Mouse (Mus musculus) liver, adult 2 months (tissue): ENCODE results near the gene Zfp811. TPM values are rescaled to one million over a fixed set of nuclear protein-coding genes. Genes with fewer than 3 reads are reported as not detected.

ENCODE experiments used
- DNase-seq: peaks from one replicate; pipeline ENCODE4 v3.0.0-alpha.2; 2011; ENCODE audit warnings: low read depth, low spot score; ENCODE audit errors: extremely low read depth
- H3K27ac ChIP-seq: fragments of 200-500 bp; replicated peaks from 2 replicates; pipeline ENCODE4 v1.5.1; 2012; ENCODE audit warnings: low read depth, mild to moderate bottlenecking, control low read depth, inconsistent platforms, low read length; ENCODE audit not compliant: insufficient read depth
- H3K27me3 ChIP-seq: fragments of 200-500 bp; 2 replicates; pipeline ENCODE4 v1.6.1; 2012; ENCODE audit warnings: mild to moderate bottlenecking, moderate library complexity, low read length, inconsistent platforms; ENCODE audit not compliant: control insufficient read depth, insufficient read depth
- H3K36me3 ChIP-seq: fragments of 200-500 bp; 2 replicates; pipeline ENCODE4 v1.6.1; 2012; ENCODE audit warnings: low read length, inconsistent platforms; ENCODE audit not compliant: control insufficient read depth, insufficient read depth
- H3K4me1 ChIP-seq: fragments of 200-500 bp; 2 replicates; pipeline ENCODE4 v1.6.1; 2011; ENCODE audit warnings: low read length; ENCODE audit not compliant: control insufficient read depth, insufficient read depth
- H3K4me3 ChIP-seq: fragments of 200-500 bp; 2 replicates; pipeline ENCODE4 v1.5.1; 2011; ENCODE audit warnings: low read depth, mild to moderate bottlenecking, control low read depth, low read length, moderate library complexity; ENCODE audit not compliant: insufficient read depth
- H3K79me2 ChIP-seq: fragments of 200-500 bp; 2 replicates; pipeline ENCODE4 v1.6.1; 2012; ENCODE audit warnings: inconsistent platforms, mild to moderate bottlenecking, low read length, moderate library complexity; ENCODE audit not compliant: control insufficient read depth, insufficient read depth
- H3K9ac ChIP-seq: fragments of 200-500 bp; 2 replicates; pipeline ENCODE4 v1.6.1; 2012; ENCODE audit warnings: low read depth, mild to moderate bottlenecking, control low read depth, inconsistent platforms, low read length
- CTCF ChIP-seq: fragments of 200-500 bp; IDR thresholded peaks from 2 replicates; pipeline ENCODE4 v1.5.1; 2011; ENCODE audit warnings: low read depth, low read length, control low read depth
- POLR2A ChIP-seq: fragments of 200-500 bp; IDR thresholded peaks from 2 replicates; pipeline ENCODE4 v1.6.1; 2011; ENCODE audit warnings: low read length, control low read depth; ENCODE audit not compliant: insufficient read depth; ENCODE audit errors: extremely low read depth
- WGBS: fragments of 180-500 bp; shearing (Covaris S2); methylation state at CpG from one replicate; pipeline ENCODE4 v1.1.7; 2018; 5-methylcytosine and 5-hydroxymethylcytosine counted together
- polyA plus RNA-seq: library from polyadenylated mRNA; depleted of rRNA; stranded (reverse); fragments of >200 nt; gene quantifications from 2 replicates; pipeline ENCODE4 v1.2.3, GENCODE M21; 2012
- total RNA-seq: library from RNA; depleted of rRNA; stranded (reverse); fragments of >200 nt; gene quantifications from 2 replicates; pipeline ENCODE4 v1.2.3, GENCODE M21; 2014

Zfp811 gene
- total and polyA plus RNA-seq, 2 experiments, result 0.09 TPM; not detected in 1

DNA sequence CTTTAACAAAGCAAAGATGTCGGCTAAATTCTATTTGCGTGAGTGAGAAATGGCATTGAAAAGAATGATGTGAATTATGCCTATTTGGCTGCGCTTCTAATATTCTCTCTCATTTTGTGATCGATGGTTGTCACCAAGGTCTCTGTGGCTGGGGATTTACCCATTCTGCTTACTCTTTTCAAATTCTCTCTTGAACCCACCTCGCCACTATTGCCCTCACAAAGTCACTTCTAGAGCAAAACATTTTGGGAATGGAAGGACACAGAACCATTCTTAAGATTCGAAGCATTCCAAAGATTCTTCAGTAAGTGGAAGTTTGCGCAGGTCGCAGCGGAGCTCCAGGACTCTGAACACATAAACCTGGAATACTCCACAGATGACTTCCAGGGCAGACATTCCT is 21.2 kb downstream of the Zfp811 start:
- Histone ChIP-seq H3K9ac (no peak overlapping the region), H3K27me3 (no peaks in the 10 kb centered on the region), H3K79me2 (peaks cover 21% of the 10 kb centered on the region; the same call in 1 of the 2 replicates), H3K36me3 (peaks cover 21% of the 10 kb centered on the region), H3K4me3 (no peak overlapping the region; the same call in 1 of the 2 replicates), H3K27ac (no peak overlapping the region), H3K4me1 (peaks cover 15% of the 10 kb centered on the region)
- WGBS, result 11% methylated on average over 9 of the region's 9 CpGs
- TF ChIP-seq POLR2A, result no peak
- no peak for TF ChIP-seq CTCF
- no peak for DNase-seq

DNA sequence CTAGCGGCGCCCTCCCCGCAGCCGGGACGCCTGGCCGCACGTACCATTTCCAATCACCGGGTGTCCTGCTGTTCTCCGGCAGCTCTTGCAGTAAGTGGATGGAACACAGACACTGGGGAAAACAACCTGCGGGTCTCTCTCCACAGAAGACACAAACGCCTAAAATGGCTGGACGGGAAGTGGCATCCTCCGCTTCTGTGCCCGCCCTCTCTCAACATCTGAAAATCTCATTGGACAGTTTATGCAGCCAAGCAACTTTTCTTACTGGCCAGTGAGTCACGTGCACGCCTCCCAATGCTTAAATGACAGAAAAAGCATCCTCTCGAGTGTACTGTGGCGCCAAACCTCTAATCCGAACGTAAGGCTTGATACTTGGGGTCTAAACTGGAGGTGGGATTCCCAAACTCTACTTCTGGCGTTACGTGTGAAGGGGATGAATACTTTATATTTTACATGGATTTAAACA is 21.6 kb downstream of the Zfp811 start, which contains the start of gene Zfp871:
Gene Zfp871 (minus strand): TSS at position 194 of the 466 bp plus-strand sequence.
- TF ChIP-seq CTCF, result no peak
- TF ChIP-seq POLR2A, result peak; percentile 70; the same call in 1 of the 2 replicates
- under 1% methylated on average over 22 of the region's 22 CpGs for WGBS
- DNase-seq, result peak; percentile 91
- peak within 1 kb of the TSS; percentile 98 for H3K27ac ChIP-seq
- peak within 1 kb of the TSS; percentile 97 for H3K9ac ChIP-seq
- peaks cover 25% of the 10 kb centered on the region; the same call in 1 of the 2 replicates for H3K79me2 ChIP-seq
- peak within 1 kb of the TSS; percentile 93 for H3K4me3 ChIP-seq
- no peaks in the 10 kb centered on the region for H3K27me3 ChIP-seq
- H3K4me1 ChIP-seq, result peaks cover 15% of the 10 kb centered on the region
- peaks cover 24% of the 10 kb centered on the region for H3K36me3 ChIP-seq

DNA sequence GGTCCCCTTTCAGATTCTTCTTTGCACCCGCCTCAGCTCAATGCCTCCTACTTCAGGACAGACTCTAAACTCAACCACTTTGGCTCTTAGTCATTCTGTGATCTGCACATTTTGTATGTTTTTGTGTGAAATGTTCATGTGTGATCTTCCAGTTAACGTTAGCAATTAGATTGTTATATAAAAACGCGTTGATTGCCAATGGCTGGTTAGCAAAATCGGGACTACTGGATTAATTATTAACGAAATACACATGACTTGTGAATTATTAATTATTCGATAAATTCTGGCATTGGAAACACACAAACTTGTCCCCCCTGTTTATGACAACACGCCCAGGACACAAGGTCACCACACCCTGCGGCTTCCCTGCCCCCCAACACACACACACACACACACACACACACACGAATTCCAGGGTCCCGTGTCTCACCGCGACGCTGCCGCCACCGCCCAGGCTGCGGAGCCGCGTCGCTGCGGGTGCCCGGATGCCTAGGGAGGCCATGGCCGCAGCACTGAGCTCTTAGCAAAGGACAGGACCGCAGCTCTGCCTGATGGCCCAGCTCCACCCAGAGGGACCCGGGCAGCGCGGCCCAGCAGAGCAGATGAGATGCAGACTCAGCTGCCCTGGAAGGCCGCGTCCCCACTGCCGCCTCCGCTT is 22.2 kb downstream of the Zfp811 start:
- H3K36me3 ChIP-seq, result peaks cover 26% of the 10 kb centered on the region
- TF ChIP-seq CTCF (no peak), POLR2A (no peak)
- 0% methylated on average over 31 of the region's 31 CpGs for WGBS
- DNase-seq, result peak; percentile 90
- H3K9ac ChIP-seq, result peak overlapping the region; percentile 97
- H3K27me3 ChIP-seq, result no peaks in the 10 kb centered on the region
- peaks cover 15% of the 10 kb centered on the region for H3K4me1 ChIP-seq
- H3K79me2 ChIP-seq, result peaks cover 28% of the 10 kb centered on the region; the same call in 1 of the 2 replicates
- peak overlapping the region; percentile 93 for H3K4me3 ChIP-seq
- H3K27ac ChIP-seq, result peak overlapping the region; percentile 98

DNA sequence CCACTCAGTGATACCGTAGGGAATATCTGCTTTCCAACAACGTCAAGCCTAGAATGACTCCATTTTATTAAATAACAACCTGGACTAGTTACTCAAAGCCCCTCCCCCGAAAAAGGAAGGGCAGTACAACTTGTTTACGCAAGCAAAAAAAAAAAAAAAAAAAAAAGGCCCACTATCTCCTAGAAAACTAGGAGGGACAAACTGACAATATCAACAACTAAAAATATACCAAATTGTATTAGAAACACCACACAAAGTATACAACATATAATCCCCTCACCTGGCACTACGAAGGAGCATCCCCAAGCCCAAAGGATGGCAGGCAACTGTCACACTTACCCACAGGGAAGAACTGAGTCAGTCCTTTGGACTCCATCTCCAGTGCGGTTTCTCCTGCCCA is 22.8 kb downstream of the Zfp811 start:
- WGBS, result 10% methylated on average over 6 of the region's 6 CpGs
- H3K79me2 ChIP-seq, result peaks cover 32% of the 10 kb centered on the region; the same call in 1 of the 2 replicates
- peak; percentile 69 for DNase-seq
- peak overlapping the region; percentile 33 for H3K9ac ChIP-seq
- no peaks in the 10 kb centered on the region for H3K27me3 ChIP-seq
- no peak for TF ChIP-seq POLR2A
- no peak for TF ChIP-seq CTCF
- H3K36me3 ChIP-seq, result peaks cover 30% of the 10 kb centered on the region
- peak overlapping the region; percentile 67 for H3K27ac ChIP-seq
- peak overlapping the region; percentile 93 for H3K4me3 ChIP-seq
- H3K4me1 ChIP-seq, result peaks cover 15% of the 10 kb centered on the region

DNA sequence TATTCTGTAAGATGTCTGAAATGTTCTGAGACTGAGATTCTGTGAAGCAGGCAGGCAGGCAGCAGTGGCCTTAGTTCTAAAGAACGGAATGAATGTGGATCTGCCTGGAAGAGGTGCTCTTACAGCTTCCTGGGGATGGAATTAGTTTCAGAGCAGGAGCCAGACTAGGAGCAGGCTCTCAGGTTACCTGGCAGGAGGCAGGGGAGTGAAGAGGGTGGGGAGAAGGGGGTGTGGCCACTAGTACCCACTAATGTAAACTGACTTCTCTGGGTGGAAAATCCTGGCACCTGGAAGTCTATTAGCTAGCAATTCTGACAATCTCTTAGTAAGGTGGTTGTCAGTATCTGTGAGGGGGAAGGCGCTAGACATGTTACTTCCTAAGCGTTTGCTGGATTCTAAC is 24.1 kb downstream of the Zfp811 start:
- Histone ChIP-seq H3K9ac (0 out of 2 replicates have a peak overlapping the region, but pooled peaks have one; percentile 4), H3K27me3 (no peaks in the 10 kb centered on the region), H3K4me1 (peaks cover 15% of the 10 kb centered on the region), H3K36me3 (peaks cover 33% of the 10 kb centered on the region), H3K4me3 (no peak overlapping the region), H3K79me2 (peaks cover 35% of the 10 kb centered on the region; the same call in 1 of the 2 replicates), H3K27ac (no peak overlapping the region)
- TF ChIP-seq CTCF (no peak), POLR2A (no peak)
- 76% methylated on average over 3 of the region's 3 CpGs for WGBS
- peak; percentile 30 for DNase-seq

DNA sequence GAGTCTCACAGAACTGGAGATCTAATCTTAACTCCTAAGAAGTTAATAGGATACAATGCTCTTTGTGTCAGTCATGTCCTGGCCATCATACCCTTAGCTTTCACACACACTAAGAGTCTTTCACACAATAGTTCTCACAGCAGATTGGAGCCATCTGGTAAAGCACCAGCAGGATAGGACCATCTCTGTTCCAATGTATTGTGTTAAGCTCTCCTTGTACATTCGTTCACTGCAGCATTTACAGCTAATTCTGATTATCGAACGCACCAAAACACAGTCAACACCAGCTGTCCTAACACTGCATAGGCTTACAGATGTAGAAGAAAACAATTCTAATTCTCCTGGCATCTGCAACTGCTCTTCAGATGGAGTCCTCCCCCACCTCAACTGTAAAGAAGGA is 32.2 kb downstream of the Zfp811 start:
- peaks cover 33% of the 10 kb centered on the region for H3K79me2 ChIP-seq
- TF ChIP-seq POLR2A, result no peak
- no peak for TF ChIP-seq CTCF
- H3K27me3 ChIP-seq, result no peaks in the 10 kb centered on the region
- no peak for DNase-seq
- H3K4me3 ChIP-seq, result no peak overlapping the region
- WGBS, result over 99% methylated on average over 3 of the region's 3 CpGs
- no peak overlapping the region for H3K9ac ChIP-seq
- peaks cover 66% of the 10 kb centered on the region for H3K36me3 ChIP-seq
- 0 out of 2 replicates have a peak, but pooled peaks cover 3% of the 10 kb centered on the region for H3K4me1 ChIP-seq
- H3K27ac ChIP-seq, result no peak overlapping the region
